Mouse (Mus musculus) kidney, adult 9 months (tissue): ENCODE results near the gene Vmn2r9.
A peak's percentile ranks its signal among the peaks of the same experiment; 100 is the strongest.
"Not testable (repeated sequence)": the region's sequence is repeated elsewhere in the genome, so short reads cannot be mapped to it uniquely, and the experiment has no call there.

ENCODE experiments used
- DNase-seq: peaks from one replicate; pipeline ENCODE4 v3.0.0; 2022

Vmn2r9 gene

DNA sequence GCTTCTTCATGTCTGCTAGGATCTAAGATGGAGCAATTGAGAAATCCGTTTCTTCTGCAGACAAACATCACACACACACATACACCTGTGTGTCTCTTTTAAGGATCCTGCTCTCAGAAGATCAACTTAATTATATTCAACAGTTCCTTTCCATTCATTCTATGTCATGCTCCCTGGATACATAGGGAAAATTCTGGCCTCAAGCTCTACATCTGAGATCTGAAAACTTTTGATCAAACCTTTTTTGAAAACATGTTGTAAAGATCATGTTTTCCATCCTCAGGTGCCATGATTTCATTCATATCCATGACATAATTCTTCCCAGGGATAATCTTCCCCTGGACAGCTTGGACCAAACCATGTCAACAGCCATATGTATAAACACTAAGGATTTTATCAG is at the start of gene Vmn2r9:
Vmn2r9 (minus strand) TSS at position 101 of the 400 bp plus-strand sequence.
- DNase-seq = not testable (repeated sequence)

DNA sequence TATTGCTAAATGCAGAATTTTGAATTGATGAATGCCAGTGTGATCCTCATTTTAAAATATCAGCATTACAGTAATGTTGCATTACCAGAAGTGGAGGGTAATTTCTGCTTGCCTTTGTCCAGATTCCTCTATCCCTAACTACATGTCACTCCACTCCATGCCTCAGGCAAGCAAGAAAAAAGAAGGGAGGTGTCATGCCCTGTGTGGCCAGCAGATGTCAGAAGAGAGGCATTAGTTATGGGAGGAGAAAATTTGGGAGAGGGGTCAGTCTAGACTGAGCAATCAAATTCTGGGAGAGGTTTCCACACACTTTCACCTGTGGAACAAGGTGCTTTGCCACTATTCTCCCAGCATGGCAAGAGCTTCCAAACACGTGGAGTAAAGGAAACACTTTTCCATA is 14.3 kb upstream of the Vmn2r9 start:
- DNase-seq = peak; percentile 5

GRCm38 (mm10) chr5:108849466-108849865 is 2.9 kb downstream of the Vmn2r9 start:
- DNase-seq = no peak

GRCm38 (mm10) chr5:108836156-108836555 is 16.2 kb downstream of the Vmn2r9 start:
- peak; percentile 12 for DNase-seq

- DNase-seq = peak; percentile 1
Measured at GRCm38 (mm10) chr5:108823276-108823675, 29.1 kb downstream of the Vmn2r9 start.

- DNase-seq = not testable (repeated sequence)
Measured at GRCm38 (mm10) chr5:108808750-108809149, 43.7 kb downstream of the Vmn2r9 start, which contains the start of gene Vmn2r8. Vmn2r8 (minus strand) TSS chr5:108808850.

DNA sequence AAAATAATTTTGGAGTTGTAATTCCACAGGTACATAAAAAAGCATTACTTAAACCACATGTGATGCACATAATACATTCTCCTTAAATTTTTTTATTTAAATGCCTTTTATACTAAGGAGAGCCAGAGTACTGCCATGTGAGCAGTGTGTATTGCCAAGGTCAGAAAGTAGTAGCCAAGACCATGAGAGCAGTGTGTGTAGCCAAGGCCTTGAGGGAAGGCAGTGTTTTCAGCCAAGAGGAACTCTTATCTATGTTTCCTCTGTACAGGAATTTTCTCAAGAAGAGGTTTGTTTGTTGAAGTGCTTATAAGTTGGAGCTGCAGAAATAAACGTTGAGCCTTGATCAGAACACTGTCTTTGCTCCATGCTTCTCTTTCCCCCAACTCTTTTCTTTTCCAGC is 48.8 kb downstream of the Vmn2r9 start:
- DNase-seq = no peak

GRCm38 (mm10) chr5:108795263-108795662 is 57.1 kb downstream of the Vmn2r9 start, which contains the start of gene Tmed11:
Tmed11 (minus strand) TSS chr5:108795363.
- DNase-seq = not testable (repeated sequence)

DNA sequence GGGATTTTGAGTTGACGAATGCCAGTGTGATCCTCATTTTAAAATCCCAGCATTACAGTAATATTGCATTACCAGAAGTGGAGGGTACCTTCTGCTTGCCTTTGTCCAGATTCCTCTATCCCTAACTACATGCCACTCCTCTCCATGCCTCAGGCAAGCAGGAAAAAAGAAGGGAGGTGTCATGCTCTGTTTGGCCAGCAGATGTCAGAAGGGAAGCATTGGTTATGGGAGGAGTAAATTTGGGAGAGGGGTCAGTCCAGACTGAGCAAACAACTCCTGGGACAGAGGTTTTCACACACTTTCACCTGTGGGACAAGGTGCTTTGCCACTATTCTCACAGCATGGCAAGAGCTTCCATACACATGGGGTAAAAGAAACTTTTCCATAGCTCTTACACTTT is 62.0 kb downstream of the Vmn2r9 start:
- DNase-seq = peak; percentile 7
